Mouse (Mus musculus) CH12.LX (cell line): Measurements from ENCODE around the gene Pbdc1. TPM values are rescaled to one million over a fixed set of nuclear protein-coding genes. Genes with fewer than 3 reads are reported as not detected.
"Not testable (repeated sequence)": the region's sequence is repeated elsewhere in the genome, so short reads cannot be mapped to it uniquely, and the experiment has no call there.

Source experiments
- DNase-seq: peaks from one replicate; pipeline ENCODE4 v3.0.0-alpha.2; 2013; ENCODE audit errors: extremely low read depth
- H3K27ac ChIP-seq: 2 replicates; pipeline ENCODE4 v1.5.1; 2012; ENCODE audit warnings: low read depth, mild to moderate bottlenecking, control low read depth, moderate library complexity; ENCODE audit not compliant: insufficient read depth
- H3K27me3 ChIP-seq: replicated peaks from 2 replicates; pipeline ENCODE3; 2012; ENCODE audit warnings: inconsistent platforms
- H3K36me3 ChIP-seq, 2 experiments: replicated peaks in 1 of 2; 2 replicates each; pipeline versions ENCODE3 to v1.6.1; 2012; ENCODE audit warnings: inconsistent platforms in 1 of 2, low read length in 1 of 2, mild to moderate bottlenecking in 1 of 2, mixed read lengths in 1 of 2, moderate library complexity in 1 of 2; ENCODE audit not compliant: control insufficient read depth in 1 of 2, insufficient read depth in 1 of 2
- H3K4me1 ChIP-seq, 2 experiments: 2 replicates each; pipeline ENCODE4 v1.6.1; 2012; ENCODE audit warnings: inconsistent platforms in 1 of 2, moderate library complexity in 1 of 2; ENCODE audit not compliant: insufficient read depth in 2 of 2, control insufficient read depth in 1 of 2
- H3K4me2 ChIP-seq: 2 replicates; pipeline ENCODE4 v1.6.1; 2012; ENCODE audit warnings: low read depth, mild to moderate bottlenecking, control low read depth; ENCODE audit not compliant: poor library complexity, insufficient read depth, severe bottlenecking
- H3K4me3 ChIP-seq, 3 experiments: fragments of 150-350 bp in 1 of 3; sonication (generic) in 1 of 3; replicated peaks in 1 of 3; 2 replicates each; pipeline versions ENCODE3 to v1.5.1; 2011 to 2012; ENCODE audit warnings: low read depth in 2 of 3, low read length in 2 of 3, mild to moderate bottlenecking in 2 of 3, moderate library complexity in 2 of 3, control low read depth in 1 of 3, improper control_type of control experiment in 1 of 3, inconsistent platforms in 1 of 3, mixed read lengths in 1 of 3; ENCODE audit not compliant: poor library complexity in 1 of 3
- H3K79me2 ChIP-seq: replicated peaks from 2 replicates; pipeline ENCODE4 v1.6.1; 2012; ENCODE audit warnings: mild to moderate bottlenecking, moderate library complexity; ENCODE audit not compliant: control insufficient read depth, poor library complexity, insufficient read depth, severe bottlenecking; ENCODE audit errors: extremely low read depth
- H3K9ac ChIP-seq: 2 replicates; pipeline ENCODE4 v1.6.1; 2012; ENCODE audit warnings: low read depth, mild to moderate bottlenecking, control low read depth, moderate library complexity; ENCODE audit not compliant: insufficient read depth
- H3K9me3 ChIP-seq: replicated peaks from 2 replicates; pipeline ENCODE3; 2012; ENCODE audit warnings: low read length, inconsistent platforms, mixed read lengths
- BHLHE40 ChIP-seq: IDR thresholded peaks from 2 replicates; pipeline ENCODE4 v1.6.1; 2011; ENCODE audit warnings: mild to moderate bottlenecking, low read depth, low read length, improper control_type of control experiment
- CHD1 ChIP-seq: IDR thresholded peaks from 2 replicates; pipeline ENCODE4 v1.6.1; 2012; ENCODE audit warnings: low read depth, low read length, improper control_type of control experiment, inconsistent platforms
- CTCF ChIP-seq, 2 experiments: IDR thresholded peaks in 1 of 2; conservative IDR thresholded peaks in 1 of 2; 2 replicates each; pipeline ENCODE4 v1.5.1; 2011 to 2012; ENCODE audit warnings: low read depth in 2 of 2, low read length in 2 of 2, improper control_type of control experiment in 1 of 2, inconsistent platforms in 1 of 2, mild to moderate bottlenecking in 1 of 2, moderate library complexity in 1 of 2
- E2F4 ChIP-seq: IDR thresholded peaks from 2 replicates; pipeline ENCODE4 v1.6.1; 2011; ENCODE audit warnings: low read depth, low read length, improper control_type of control experiment; ENCODE audit not compliant: insufficient replicate concordance
- ELF1 ChIP-seq: IDR thresholded peaks from 2 replicates; pipeline ENCODE4 v1.6.1; 2014; ENCODE audit warnings: low read depth, mild to moderate bottlenecking, inconsistent platforms, low read length, improper control_type of control experiment
- ETS1 ChIP-seq: conservative IDR thresholded peaks from 2 replicates; pipeline ENCODE4 v1.6.1; 2012; ENCODE audit warnings: low read depth, mild to moderate bottlenecking, inconsistent platforms, low read length, improper control_type of control experiment, moderate library complexity
- HCFC1 ChIP-seq: IDR thresholded peaks from 2 replicates; pipeline ENCODE4 v1.6.1; 2012; ENCODE audit warnings: low read depth, mild to moderate bottlenecking, inconsistent platforms, low read length, improper control_type of control experiment
- KAT2A ChIP-seq: IDR thresholded peaks from 2 replicates; pipeline ENCODE4 v1.6.1; 2012; ENCODE audit warnings: low read length, improper control_type of control experiment, inconsistent platforms; ENCODE audit not compliant: insufficient replicate concordance
- MAX ChIP-seq: IDR thresholded peaks from 2 replicates; pipeline ENCODE4 v1.6.1; 2011; ENCODE audit warnings: low read length, improper control_type of control experiment
- MAZ ChIP-seq: IDR thresholded peaks from 2 replicates; pipeline ENCODE4 v1.6.1; 2012; ENCODE audit warnings: low read depth, mild to moderate bottlenecking, inconsistent platforms, low read length, improper control_type of control experiment, moderate library complexity
- MEF2A ChIP-seq: IDR thresholded peaks from 2 replicates; pipeline ENCODE4 v1.6.1; 2014; ENCODE audit warnings: low read depth, mild to moderate bottlenecking, inconsistent platforms, low read length, improper control_type of control experiment, borderline replicate concordance
- RAD21 ChIP-seq: IDR thresholded peaks from 2 replicates; pipeline ENCODE4 v1.6.1; 2011; ENCODE audit warnings: low read depth, mild to moderate bottlenecking, low read length, improper control_type of control experiment, moderate library complexity
- RCOR1 ChIP-seq: conservative IDR thresholded peaks from 2 replicates; pipeline ENCODE4 v1.6.1; 2012; ENCODE audit warnings: low read depth, mild to moderate bottlenecking, inconsistent platforms, low read length, improper control_type of control experiment
- SIN3A ChIP-seq: IDR thresholded peaks from 2 replicates; pipeline ENCODE4 v1.6.1; 2012; ENCODE audit warnings: low read length, improper control_type of control experiment, inconsistent platforms
- UBTF ChIP-seq: IDR thresholded peaks from 2 replicates; pipeline ENCODE4 v1.6.1; 2012; ENCODE audit warnings: low read depth, mild to moderate bottlenecking, inconsistent platforms, low read length, improper control_type of control experiment, moderate library complexity
- USF1 ChIP-seq: IDR thresholded peaks from 2 replicates; pipeline ENCODE4 v1.6.1; 2014; ENCODE audit warnings: low read depth, mild to moderate bottlenecking, inconsistent platforms, low read length, improper control_type of control experiment
- ZMIZ1 ChIP-seq: IDR thresholded peaks from 2 replicates; pipeline ENCODE4 v1.6.1; 2012; ENCODE audit warnings: low read depth, mild to moderate bottlenecking, inconsistent platforms, low read length, improper control_type of control experiment
- ZNF384 ChIP-seq: IDR thresholded peaks from 2 replicates; pipeline ENCODE4 v1.6.1; 2012; ENCODE audit warnings: low read depth, low read length, improper control_type of control experiment, inconsistent platforms
- dilution Hi-C: fragments of 300-500 bp; cut with MboI; formaldehyde crosslinking; loops from 2 replicates; pipeline ENCODE4 v1.14.3; 2020; ENCODE audit warnings: low sequenced_read_pairs; ENCODE audit not compliant: extremely low pct_unique_long_range_greater_than_20kb, extremely low pct_ligation_motif_present
- in situ Hi-C: fragments of 300-500 bp; cut with MboI; formaldehyde crosslinking; loops from 3 replicates; pipeline ENCODE4 v1.14.3; 2019; ENCODE audit warnings: low sequenced_read_pairs, low pct_ligation_motif_present, low pct_unique_long_range_greater_than_20kb, mixed read lengths
- polyA plus RNA-seq: library from polyadenylated mRNA; unstranded; fragments of >175 nt; gene quantifications from 2 replicates; pipeline ENCODE4 v1.2.1, GENCODE M21; 2012; ENCODE audit warnings: low read depth; ENCODE audit not compliant: insufficient read length
- total RNA-seq, 2 experiments: library from RNA; depleted of rRNA; stranded (reverse); fragments of 300-350 nt in 1 of 2; fragments of >200 nt in 1 of 2; gene quantifications; 2 replicates each; pipeline ENCODE4 v1.2.3; 2012 to 2014

Gene Pbdc1
- total and polyA plus RNA-seq, 3 experiments: 30.9 to 59.4 (median 57.1) TPM

DNA sequence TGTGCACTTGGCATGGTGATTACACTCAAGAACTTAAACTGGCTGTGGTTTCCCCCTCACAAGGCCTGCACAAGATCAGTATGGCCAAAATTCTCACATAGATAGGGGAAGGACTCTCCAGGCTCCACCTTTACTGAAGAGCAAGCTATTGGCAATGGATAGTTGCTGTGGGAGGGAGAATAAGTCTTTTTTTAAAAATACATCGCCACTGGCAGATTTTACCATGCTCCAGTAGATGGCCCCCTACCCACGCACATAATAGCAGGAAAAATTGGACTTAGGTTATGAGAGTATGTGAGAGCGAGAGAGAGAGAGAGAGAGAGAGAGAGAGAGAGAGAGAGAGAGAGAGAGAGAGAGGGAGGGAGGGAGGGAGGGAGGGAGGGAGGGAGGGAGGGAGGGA lies 45.3 kb downstream of the Pbdc1 start:
- dilution Hi-C loops: no loop called here
- Histone ChIP-seq H3K4me2 (no peak overlapping the region), H3K4me3 (no peak overlapping the region), H3K9ac (no peak overlapping the region), H3K27ac (no peak overlapping the region), H3K9me3 (no peaks in the 10 kb centered on the region), H3K79me2 (no peaks in the 10 kb centered on the region), H3K36me3 (peaks cover 0 to 6% of the 10 kb centered on the region in 2 experiments), H3K4me1 (no peaks in the 10 kb centered on the region), H3K27me3 (no peaks in the 10 kb centered on the region)
- no peak for TF ChIP-seq ZNF384
- TF ChIP-seq RAD21: peak; percentile 38
- no peak for TF ChIP-seq UBTF
- no peak for TF ChIP-seq ZMIZ1
- TF ChIP-seq CTCF (conservative IDR thresholded peaks at IDR 0.05 in 1 of 2, IDR thresholded peaks at IDR 0.05 in 1 of 2; ENCODE audit: low read depth in 2 of 2, low read length in 2 of 2): peak in 1 of 2 experiments; percentile 46; a peak in 2 of 4 replicates
- no peak for TF ChIP-seq ELF1
- TF ChIP-seq ETS1: no peak
- in situ Hi-C loops: no loop called here
- DNase-seq: peak; percentile 6

DNA sequence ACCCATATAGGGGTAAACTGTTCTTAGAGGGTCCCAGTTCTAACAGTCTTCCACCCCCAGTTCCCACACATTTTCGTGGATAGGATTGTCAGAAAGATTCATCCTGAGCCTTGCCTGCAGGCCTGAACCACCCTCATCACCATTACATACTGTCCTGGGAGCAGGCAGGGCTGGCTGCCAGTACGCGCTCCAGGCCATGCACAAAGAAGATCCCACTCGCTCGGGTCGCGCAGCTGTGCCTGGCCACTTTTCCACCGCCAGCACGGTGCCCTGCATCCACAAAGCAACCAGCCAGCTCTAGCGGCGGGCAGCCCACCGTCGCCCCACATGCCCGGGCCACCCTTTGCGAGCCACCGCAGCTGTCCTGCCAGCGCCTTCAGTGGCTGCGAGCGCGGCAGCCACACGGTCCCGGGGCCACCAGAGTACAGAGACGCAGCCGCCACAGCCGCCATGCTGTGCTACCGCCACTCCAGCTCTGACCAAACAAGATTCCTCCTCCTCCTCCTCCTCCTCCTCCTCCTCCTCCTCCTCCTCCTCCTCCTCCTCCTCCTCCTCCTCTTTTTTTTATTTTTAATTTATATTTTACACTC lies 72.4 kb downstream of the Pbdc1 start:
- no peaks in the 10 kb centered on the region for H3K36me3 ChIP-seq
- H3K4me3 ChIP-seq: no peak overlapping the region
- no peaks in the 10 kb centered on the region for H3K79me2 ChIP-seq
- no peak overlapping the region for H3K4me2 ChIP-seq
- H3K9me3 ChIP-seq: no peaks in the 10 kb centered on the region
- in situ Hi-C loops: no loop called here
- H3K27ac ChIP-seq: no peak overlapping the region
- no peaks in the 10 kb centered on the region for H3K4me1 ChIP-seq
- TF ChIP-seq RAD21 (no peak), RCOR1 (no peak), KAT2A (no peak), MAZ (no peak), MEF2A (no peak), MAX (no peak), HCFC1 (no peak), BHLHE40 (no peak), E2F4 (no peak), SIN3A (no peak), ZMIZ1 (no peak), USF1 (no peak), CHD1 (no peak)
- H3K9ac ChIP-seq: no peak overlapping the region
- no peaks in the 10 kb centered on the region for H3K27me3 ChIP-seq
- dilution Hi-C loops: no loop called here
- DNase-seq: no peak

DNA sequence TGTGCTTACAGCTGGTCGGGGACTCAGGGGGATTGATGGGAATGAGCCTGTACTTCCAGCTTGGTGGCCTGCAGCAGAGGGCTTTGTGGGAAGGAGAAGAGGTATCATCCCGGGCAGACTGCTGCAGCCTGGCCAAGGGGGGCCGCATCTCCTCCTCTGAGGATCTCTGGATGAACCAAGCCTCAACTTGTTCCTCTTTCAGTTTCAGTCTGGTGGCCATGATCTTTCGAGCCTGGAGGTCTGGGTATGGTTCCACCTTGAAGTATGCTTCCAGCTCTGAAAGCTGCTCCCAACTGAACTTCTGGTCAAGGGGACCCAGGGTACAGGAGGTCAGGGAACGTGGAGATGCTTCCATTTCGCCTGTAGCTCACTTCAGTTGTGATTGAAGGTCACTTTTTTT lies 85.5 kb downstream of the Pbdc1 start:
- H3K4me1 ChIP-seq, H3K4me2 ChIP-seq, dilution Hi-C loops, in situ Hi-C loops, H3K9me3 ChIP-seq, H3K27me3 ChIP-seq, H3K36me3 ChIP-seq, H3K4me3 ChIP-seq, H3K9ac ChIP-seq, H3K27ac ChIP-seq, H3K79me2 ChIP-seq, DNase-seq: not testable (repeated sequence)
